Mouse (Mus musculus): ENCODE data around the gene Acp4. TPM values are rescaled to one million over a fixed set of nuclear protein-coding genes. Genes with fewer than 3 reads are reported as not detected.
"Not testable (repeated sequence)": the region's sequence is repeated elsewhere in the genome, so short reads cannot be mapped to it uniquely, and the experiment has no call there.

Acp4 gene
- total RNA-seq, 2 experiments from 2014 or later: not detected

DNA sequence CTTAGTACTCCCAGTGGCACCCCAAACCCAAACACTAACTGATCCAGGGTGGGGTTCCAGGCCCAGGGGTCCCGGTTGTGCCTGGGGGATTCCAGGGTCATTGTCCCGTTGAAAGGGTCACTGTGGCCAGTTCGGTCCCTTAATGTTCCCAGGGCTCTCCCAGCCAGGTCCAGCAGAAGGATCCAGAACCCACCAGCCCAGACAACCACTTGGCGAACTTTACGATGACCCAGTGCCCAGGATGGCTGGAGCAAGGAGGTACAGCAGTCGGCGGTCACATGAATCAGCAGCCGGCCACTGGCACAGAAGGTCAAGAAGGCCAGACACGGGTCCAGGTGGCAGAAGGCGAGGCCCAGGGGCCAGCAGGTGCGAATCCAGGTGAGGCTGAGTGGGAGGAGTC lies 10.9 kb upstream of the Acp4 start:
- DNase-seq (ENCODE audit: extremely low spot score in 1 of 2, low spot score in 1 of 2): no peak

- DNase-seq (ENCODE audit: extremely low spot score in 1 of 2, low spot score in 1 of 2): peak; percentile 98 to 100
These were observed 5.8 kb upstream of the Acp4 start for GRCm38 (mm10) chr7:44262791-44263643.

DNA sequence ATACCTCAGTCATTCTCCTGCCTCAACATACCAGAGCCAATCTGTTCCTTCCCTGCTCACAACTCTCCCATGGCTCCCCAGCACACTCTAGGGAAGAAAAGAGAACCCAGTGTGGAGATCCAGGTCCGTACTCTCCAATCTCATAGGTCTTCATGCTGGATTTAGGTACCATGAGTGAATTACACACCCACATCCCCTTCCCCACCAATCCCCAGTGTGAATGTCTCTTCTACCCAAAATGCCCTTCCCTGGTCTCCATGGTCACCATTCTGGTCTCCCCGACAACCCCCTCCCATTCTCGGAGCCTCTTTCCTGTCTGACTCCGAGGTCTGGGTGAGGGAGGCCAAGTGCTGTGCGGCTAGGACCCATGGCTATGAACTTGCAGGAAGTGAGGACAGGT lies 4.0 kb upstream of the Acp4 start, which contains the start of gene Gm15517:
Gene Gm15517, plus strand, starts transcription at position 301 of the 400 bp plus-strand sequence.
- DNase-seq (ENCODE audit: extremely low spot score in 1 of 2, low spot score in 1 of 2): no peak

GRCm38 (mm10) chr7:44260410-44260809 lies 3.2 kb upstream of the Acp4 start:
- no peak for DNase-seq (ENCODE audit: extremely low spot score in 1 of 2, low spot score in 1 of 2)

GRCm38 (mm10) chr7:44254930-44255329 lies 2.2 kb downstream of the Acp4 start:
- no peak for DNase-seq (ENCODE audit: extremely low spot score in 1 of 2, low spot score in 1 of 2)

GRCm38 (mm10) chr7:44253023-44253616 lies 4.1 kb downstream of the Acp4 start:
- no peak for DNase-seq (ENCODE audit: extremely low spot score in 1 of 2, low spot score in 1 of 2)

GRCm38 (mm10) chr7:44250732-44251275 lies 6.4 kb downstream of the Acp4 start:
- DNase-seq (ENCODE audit: extremely low spot score in 1 of 2, low spot score in 1 of 2): not testable (repeated sequence)

DNA sequence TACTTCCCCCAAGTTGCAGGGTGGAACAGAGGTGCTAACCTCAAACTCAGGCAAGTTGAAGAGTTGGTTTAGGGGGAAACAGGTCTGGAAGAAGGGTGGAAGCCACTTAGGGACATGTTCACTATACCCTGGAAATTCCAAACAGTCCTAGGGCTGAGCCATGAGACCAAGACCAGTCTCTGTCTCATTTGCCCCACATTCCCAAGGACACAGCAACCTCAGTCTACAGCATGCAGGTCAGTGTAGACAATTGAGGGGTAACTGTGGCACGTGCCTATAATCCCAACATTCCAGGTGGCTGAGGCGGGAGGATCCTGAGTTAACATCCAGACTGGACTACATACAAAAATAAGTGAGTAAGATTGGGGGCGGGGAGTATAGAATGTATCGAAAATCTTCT lies 7.9 kb downstream of the Acp4 start:
- no peak for DNase-seq (ENCODE audit: extremely low spot score in 1 of 2, low spot score in 1 of 2)

GRCm38 (mm10) chr7:44247971-44248370 lies 9.2 kb downstream of the Acp4 start:
- DNase-seq (ENCODE audit: extremely low spot score in 1 of 2, low spot score in 1 of 2): no peak

- peak in 1 of 2 experiments; percentile 34 for DNase-seq (ENCODE audit: extremely low spot score in 1 of 2, low spot score in 1 of 2)
These were observed 10.2 kb downstream of the Acp4 start for GRCm38 (mm10) chr7:44246984-44247470.

- DNase-seq (ENCODE audit: extremely low spot score in 1 of 2, low spot score in 1 of 2): peak; percentile 85 to 91
These were observed 10.9 kb downstream of the Acp4 start, which contains the start of the genes 1700028J19Rik and 2410002F23Rik for GRCm38 (mm10) chr7:44246055-44246983. TSS of gene 1700028J19Rik (minus strand) at chr7:44246695. TSS of gene 2410002F23Rik (plus strand) at chr7:44246722.

GRCm38 (mm10) chr7:44244080-44244479 lies 13.1 kb downstream of the Acp4 start:
- no peak for DNase-seq (ENCODE audit: extremely low spot score in 1 of 2, low spot score in 1 of 2)

DNA sequence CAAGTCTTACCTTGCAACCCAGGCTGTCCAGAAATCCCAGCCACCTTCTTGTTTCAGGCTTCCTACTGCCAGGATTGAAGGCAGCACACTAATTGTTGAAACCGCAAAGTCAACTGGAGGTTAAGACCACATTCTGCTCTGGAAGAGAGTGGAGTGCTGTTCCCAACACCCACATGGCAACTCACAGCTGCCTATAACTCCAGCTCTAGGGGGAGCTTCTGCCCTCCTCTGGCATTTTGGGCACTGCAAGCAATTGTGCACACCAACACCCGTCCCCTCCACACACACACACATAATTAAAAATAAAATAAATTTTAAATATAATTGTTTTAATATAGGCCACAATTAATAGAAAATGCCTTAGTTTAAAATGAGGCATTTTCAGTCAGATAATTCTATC lies 16.0 kb downstream of the Acp4 start:
- no peak for DNase-seq (ENCODE audit: extremely low spot score in 1 of 2, low spot score in 1 of 2)

- no peak for DNase-seq (ENCODE audit: extremely low spot score in 1 of 2, low spot score in 1 of 2)
These were observed 16.5 kb downstream of the Acp4 start for GRCm38 (mm10) chr7:44240712-44241111.

DNA sequence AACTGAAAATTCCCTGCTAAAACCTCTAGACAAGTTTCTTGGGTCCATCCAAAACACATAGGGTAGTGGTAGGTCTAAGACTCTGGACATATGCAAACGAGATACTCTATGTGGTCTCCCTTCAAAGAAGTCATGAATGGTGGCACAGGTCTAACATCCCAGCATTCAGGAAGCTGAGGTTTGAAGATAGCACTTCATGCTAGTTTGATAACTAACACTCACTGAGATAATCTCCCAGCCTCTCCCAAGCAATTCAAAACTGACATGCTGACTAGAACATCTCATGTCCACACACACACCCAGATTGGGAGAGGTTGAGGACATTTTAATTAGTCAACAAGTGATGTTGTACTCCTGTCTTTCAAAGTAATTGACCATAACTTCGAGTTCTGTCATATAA lies 17.3 kb downstream of the Acp4 start:
- no peak for DNase-seq (ENCODE audit: extremely low spot score in 1 of 2, low spot score in 1 of 2)

GRCm38 (mm10) chr7:44235909-44236308 lies 21.3 kb downstream of the Acp4 start, which contains the start of gene Gm36864:
TSS of gene Gm36864 (plus strand) at chr7:44236177.
- no peak for DNase-seq (ENCODE audit: extremely low spot score in 1 of 2, low spot score in 1 of 2)

DNA sequence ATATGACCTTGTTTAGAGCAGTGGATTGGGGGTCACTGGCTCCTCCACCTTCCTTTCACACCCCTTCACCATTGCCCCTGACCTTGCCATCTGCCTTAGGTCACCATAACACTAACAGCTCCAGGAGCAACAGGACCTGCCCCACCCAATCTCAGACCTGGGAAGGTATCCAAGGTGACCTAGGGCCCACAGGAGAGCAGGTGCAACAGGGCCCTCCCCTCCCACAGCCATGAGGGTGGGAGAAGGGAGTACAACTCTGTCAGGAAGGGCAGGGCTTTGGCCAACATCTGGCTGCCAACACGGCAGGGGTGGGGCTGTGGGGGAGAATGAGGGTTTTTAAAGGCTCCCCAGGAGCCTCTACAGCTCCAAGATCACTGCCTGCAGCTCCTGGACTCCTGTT lies 32.1 kb downstream of the Acp4 start, which contains the start of gene Klk1:
Gene Klk1, plus strand, starts transcription at position 285 of the 400 bp plus-strand sequence.
- DNase-seq (ENCODE audit: extremely low spot score in 1 of 2, low spot score in 1 of 2): no peak

- DNase-seq (ENCODE audit: extremely low spot score in 1 of 2, low spot score in 1 of 2): not testable (repeated sequence)
These were observed 34.8 kb downstream of the Acp4 start for GRCm38 (mm10) chr7:44222335-44222734.

- DNase-seq (ENCODE audit: extremely low spot score in 1 of 2, low spot score in 1 of 2): not testable (repeated sequence)
These were observed 35.6 kb downstream of the Acp4 start for GRCm38 (mm10) chr7:44221601-44222000.

DNA sequence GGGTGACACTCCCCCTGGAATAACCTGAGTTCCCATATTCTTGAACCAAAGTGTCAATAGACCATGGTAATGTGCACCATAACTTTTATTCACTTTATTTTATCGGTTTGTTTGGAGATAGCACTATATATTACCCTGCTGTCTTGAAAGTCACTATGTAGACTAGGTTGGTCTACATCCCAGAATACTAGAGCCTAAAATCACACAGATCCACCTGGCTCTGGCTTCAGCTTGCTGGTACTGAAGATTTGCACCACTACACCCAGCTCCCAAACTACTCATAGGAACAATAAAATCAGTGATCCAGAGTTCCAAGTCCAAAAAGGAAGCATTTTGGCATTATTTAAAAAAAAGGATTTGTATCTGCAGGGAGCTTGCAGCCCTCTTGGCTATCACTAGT lies 41.5 kb downstream of the Acp4 start, which contains the start of gene Klk1b5:
Gene Klk1b5, plus strand, starts transcription at position 301 of the 400 bp plus-strand sequence.
- no peak for DNase-seq (ENCODE audit: extremely low spot score in 1 of 2, low spot score in 1 of 2)
